Mouse (Mus musculus): ENCODE data around the gene Ing1. TPM values are rescaled to one million over a fixed set of nuclear protein-coding genes. Genes with fewer than 3 reads are reported as not detected.

Ing1 gene
- polyA plus RNA-seq (2015; fragmentation: Nextera tagmentation; extraction: Ambion mirVana), result 12.6 and 14.5 TPM in 2 replicates

GRCm38 (mm10) chr8:11554799-11555719 lies at the start of gene Ing1:
TSS of gene Ing1 (plus strand) at chr8:11555571.
- TF ChIP-seq EP300 (IDR thresholded peaks at IDR 0.05; ENCODE audit: low read depth), result peak; percentile 6; the same call in 1 of the 2 replicates
- no peak for TF ChIP-seq CTCF (IDR thresholded peaks at IDR 0.05; ENCODE audit: low read depth)
- DNase-seq (peak; percentile 96), ATAC-seq (peak; percentile 60)
- peak within 1 kb of the TSS; percentile 94 for H3K4me3 ChIP-seq (ENCODE audit: low read depth, low read length)
- WGBS (ENCODE audit: insufficient replicate concordance), result 1% methylated on average over 52 of the region's 52 CpGs
- no peaks in the 10 kb centered on the region for H3K27me3 ChIP-seq (ENCODE audit: insufficient read depth, low read length)
- no peaks in the 10 kb centered on the region for H3K9me3 ChIP-seq (ENCODE audit: low read length)
- no peaks in the 10 kb centered on the region for H3K36me3 ChIP-seq (replicated peaks; ENCODE audit: insufficient read depth, low read length)
- peak within 1 kb of the TSS; percentile 97 for H3K4me2 ChIP-seq (ENCODE audit: low read depth, low read length)
- peak within 1 kb of the TSS; percentile 99 for H3K27ac ChIP-seq (ENCODE audit: low read depth)
- peaks cover 25% of the 10 kb centered on the region for H3K4me1 ChIP-seq (ENCODE audit: insufficient read depth)
- peak within 1 kb of the TSS; percentile 96 for H3K9ac ChIP-seq (replicated peaks)

DNA sequence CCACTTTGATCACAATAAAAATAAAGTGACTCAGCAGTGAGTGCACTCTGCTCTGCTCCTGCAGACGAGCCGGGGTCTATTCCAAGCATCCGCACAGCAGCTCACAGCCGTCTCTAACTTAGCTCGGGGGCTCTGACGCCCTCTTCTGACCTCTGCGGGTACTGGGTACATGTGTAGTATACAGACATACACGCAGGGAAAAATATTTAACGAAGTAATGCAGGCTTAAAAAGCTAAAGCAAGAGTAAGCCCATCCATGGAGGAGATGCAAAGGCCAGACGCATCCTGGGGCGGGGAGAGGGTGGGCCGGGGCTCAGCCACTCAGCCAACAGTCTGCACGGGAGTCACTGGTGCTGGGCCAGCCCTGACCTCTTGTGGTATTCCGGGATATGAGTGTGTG lies 49.3 kb upstream of the Ing1 start:
- TF ChIP-seq CTCF (IDR thresholded peaks at IDR 0.05; ENCODE audit: low read depth) (no peak), EP300 (IDR thresholded peaks at IDR 0.05; ENCODE audit: low read depth) (no peak)
- no peaks in the 10 kb centered on the region for H3K27me3 ChIP-seq (ENCODE audit: insufficient read depth, low read length)
- H3K4me2 ChIP-seq (ENCODE audit: low read depth, low read length), result no peak overlapping the region
- WGBS (ENCODE audit: insufficient replicate concordance), result 78% methylated on average over 14 of the region's 14 CpGs
- H3K9ac ChIP-seq (replicated peaks), result no peak overlapping the region
- no peak overlapping the region for H3K27ac ChIP-seq (ENCODE audit: low read depth)
- no peaks in the 10 kb centered on the region for H3K4me1 ChIP-seq (ENCODE audit: insufficient read depth)
- no peak overlapping the region for H3K4me3 ChIP-seq (ENCODE audit: low read depth, low read length)
- DNase-seq, result no peak
- peaks cover 73% of the 10 kb centered on the region for H3K36me3 ChIP-seq (replicated peaks; ENCODE audit: insufficient read depth, low read length)
- no peaks in the 10 kb centered on the region for H3K9me3 ChIP-seq (ENCODE audit: low read length)
- no peak for ATAC-seq

- WGBS (ENCODE audit: insufficient replicate concordance), result 60% methylated on average over 6 of the region's 6 CpGs
- Histone ChIP-seq H3K27me3 (ENCODE audit: insufficient read depth, low read length) (no peaks in the 10 kb centered on the region), H3K9ac (replicated peaks) (no peak overlapping the region), H3K36me3 (replicated peaks; ENCODE audit: insufficient read depth, low read length) (peaks cover 80% of the 10 kb centered on the region), H3K4me1 (ENCODE audit: insufficient read depth) (no peaks in the 10 kb centered on the region), H3K9me3 (ENCODE audit: low read length) (no peaks in the 10 kb centered on the region), H3K4me3 (ENCODE audit: low read depth, low read length) (no peak overlapping the region), H3K27ac (ENCODE audit: low read depth) (no peak overlapping the region), H3K4me2 (ENCODE audit: low read depth, low read length) (no peak overlapping the region)
- peak; percentile 81 for TF ChIP-seq CTCF (IDR thresholded peaks at IDR 0.05; ENCODE audit: low read depth)
- no peak for TF ChIP-seq EP300 (IDR thresholded peaks at IDR 0.05; ENCODE audit: low read depth)
- ATAC-seq (peak; percentile 64), DNase-seq (peak; percentile 79)
Measured at GRCm38 (mm10) chr8:11506802-11507201, 48.6 kb upstream of the Ing1 start.

DNA sequence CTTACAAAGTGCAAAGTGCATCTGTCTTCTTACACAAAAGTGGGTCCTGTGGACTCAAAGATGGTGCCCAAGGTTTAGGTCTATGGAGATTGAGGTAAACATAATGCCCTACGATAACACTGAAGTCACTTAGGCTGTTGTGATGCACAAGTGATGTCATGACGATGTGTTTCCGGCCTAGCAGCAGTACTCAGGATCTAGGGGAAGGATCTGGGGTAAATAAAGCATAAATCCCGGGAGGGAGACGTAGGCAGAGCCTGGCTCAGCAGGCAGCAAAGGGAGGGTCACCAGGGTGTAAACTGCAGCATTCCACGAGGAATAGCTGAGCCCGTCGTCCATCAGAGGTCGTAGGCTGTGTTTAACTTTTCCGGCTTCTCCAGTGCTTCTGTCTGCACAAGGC lies 46.5 kb upstream of the Ing1 start:
- no peak overlapping the region for H3K4me3 ChIP-seq (ENCODE audit: low read depth, low read length)
- no peaks in the 10 kb centered on the region for H3K27me3 ChIP-seq (ENCODE audit: insufficient read depth, low read length)
- 84% methylated on average over 10 of the region's 10 CpGs for WGBS (ENCODE audit: insufficient replicate concordance)
- H3K9ac ChIP-seq (replicated peaks), result no peak overlapping the region
- H3K9me3 ChIP-seq (ENCODE audit: low read length), result no peaks in the 10 kb centered on the region
- DNase-seq (no peak), ATAC-seq (no peak)
- H3K4me2 ChIP-seq (ENCODE audit: low read depth, low read length), result no peak overlapping the region
- no peaks in the 10 kb centered on the region for H3K4me1 ChIP-seq (ENCODE audit: insufficient read depth)
- TF ChIP-seq CTCF (IDR thresholded peaks at IDR 0.05; ENCODE audit: low read depth) (no peak), EP300 (IDR thresholded peaks at IDR 0.05; ENCODE audit: low read depth) (no peak)
- H3K36me3 ChIP-seq (replicated peaks; ENCODE audit: insufficient read depth, low read length), result peaks cover 90% of the 10 kb centered on the region
- no peak overlapping the region for H3K27ac ChIP-seq (ENCODE audit: low read depth)

GRCm38 (mm10) chr8:11510971-11511370 lies 44.4 kb upstream of the Ing1 start:
- no peak for TF ChIP-seq CTCF (IDR thresholded peaks at IDR 0.05; ENCODE audit: low read depth)
- no peak for TF ChIP-seq EP300 (IDR thresholded peaks at IDR 0.05; ENCODE audit: low read depth)
- H3K36me3 ChIP-seq (replicated peaks; ENCODE audit: insufficient read depth, low read length), result peaks cover 76% of the 10 kb centered on the region
- no peak overlapping the region for H3K9ac ChIP-seq (replicated peaks)
- 84% methylated on average over 5 of the region's 5 CpGs for WGBS (ENCODE audit: insufficient replicate concordance)
- ATAC-seq (no peak), DNase-seq (no peak)
- H3K27ac ChIP-seq (ENCODE audit: low read depth), result no peak overlapping the region
- H3K4me2 ChIP-seq (ENCODE audit: low read depth, low read length), result no peak overlapping the region
- no peak overlapping the region for H3K4me3 ChIP-seq (ENCODE audit: low read depth, low read length)
- H3K4me1 ChIP-seq (ENCODE audit: insufficient read depth), result no peaks in the 10 kb centered on the region
- H3K27me3 ChIP-seq (ENCODE audit: insufficient read depth, low read length), result no peaks in the 10 kb centered on the region
- no peaks in the 10 kb centered on the region for H3K9me3 ChIP-seq (ENCODE audit: low read length)

DNA sequence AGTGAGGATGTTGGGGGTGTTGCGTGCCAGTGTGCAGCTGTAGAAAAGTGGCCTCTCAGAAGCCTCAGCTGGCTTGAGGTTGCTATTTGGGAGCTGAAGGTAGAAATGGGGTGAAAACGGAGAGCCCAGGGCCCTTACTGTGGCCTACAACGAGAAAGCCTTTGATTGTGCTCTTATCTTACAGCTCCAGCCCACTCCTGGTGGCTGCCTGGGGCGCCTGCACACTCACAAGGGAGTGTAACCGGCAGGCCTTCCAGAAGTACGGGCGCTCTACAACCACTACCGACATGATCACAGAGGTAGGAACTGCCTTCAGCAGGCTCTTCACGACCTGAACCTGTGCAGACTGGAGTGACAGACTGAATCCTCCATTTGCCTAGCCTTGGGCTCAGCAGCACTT lies 42.7 kb upstream of the Ing1 start:
- WGBS (ENCODE audit: insufficient replicate concordance), result 44% methylated on average over 9 of the region's 9 CpGs
- Histone ChIP-seq H3K27ac (ENCODE audit: low read depth) (no peak overlapping the region), H3K4me2 (ENCODE audit: low read depth, low read length) (no peak overlapping the region), H3K9me3 (ENCODE audit: low read length) (no peaks in the 10 kb centered on the region), H3K27me3 (ENCODE audit: insufficient read depth, low read length) (no peaks in the 10 kb centered on the region), H3K9ac (replicated peaks) (no peak overlapping the region; the same call in none of the 2 replicates), H3K4me1 (ENCODE audit: insufficient read depth) (no peaks in the 10 kb centered on the region), H3K4me3 (ENCODE audit: low read depth, low read length) (no peak overlapping the region), H3K36me3 (replicated peaks; ENCODE audit: insufficient read depth, low read length) (peaks cover 61% of the 10 kb centered on the region)
- no peak for TF ChIP-seq EP300 (IDR thresholded peaks at IDR 0.05; ENCODE audit: low read depth)
- TF ChIP-seq CTCF (IDR thresholded peaks at IDR 0.05; ENCODE audit: low read depth), result 0 out of 2 replicates have a peak, but pooled peaks have one; percentile 14
- DNase-seq, result no peak
- ATAC-seq, result peak; percentile 78

Measured in liver, postnatal 0 days (tissue).